Mouse (Mus musculus): ENCODE results near the gene Ctcfl. TPM values are rescaled to one million over a fixed set of nuclear protein-coding genes. Genes with fewer than 3 reads are reported as not detected.

Ctcfl gene
- polyA plus RNA-seq, 1 experiment from 2014 or later, result 0.02 TPM

- Histone ChIP-seq H3K9ac (no peak overlapping the region), H3K4me2 (no peak overlapping the region), H3K36me3 (no peaks in the 10 kb centered on the region), H3K27me3 (no peaks in the 10 kb centered on the region), H3K4me1 (replicated peaks) (peaks cover 7% of the 10 kb centered on the region; the same call in 1 of the 2 replicates), H3K9me3 (replicated peaks) (no peaks in the 10 kb centered on the region), H3K4me3 (replicated peaks) (no peak overlapping the region), H3K27ac (no peak overlapping the region)
- no peak for ATAC-seq (ENCODE audit: low read depth)
- DNase-seq, result no peak
- 74% methylated on average over 13 of the region's 13 CpGs for WGBS (ENCODE audit: insufficient replicate concordance)
Measured at GRCm38 (mm10) chr2:173156923-173157322, 37.6 kb upstream of the Ctcfl start.

DNA sequence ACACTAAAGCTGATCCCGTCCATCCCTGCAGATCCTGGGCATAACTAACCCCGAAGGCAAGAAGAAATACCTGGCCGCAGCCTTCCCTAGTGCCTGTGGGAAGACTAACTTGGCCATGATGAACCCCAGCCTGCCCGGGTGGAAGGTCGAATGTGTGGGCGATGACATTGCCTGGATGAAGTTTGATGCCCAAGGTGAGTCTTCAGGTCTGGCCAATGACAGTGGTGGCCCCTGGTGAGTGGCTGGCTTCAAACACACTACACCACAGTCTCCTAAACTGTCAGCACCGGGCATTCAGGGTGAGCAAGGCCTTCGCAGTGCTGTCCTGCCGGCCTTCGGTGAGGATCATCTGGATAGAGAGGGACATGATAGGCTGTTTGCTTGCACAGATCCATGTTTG is 36.6 kb upstream of the Ctcfl start:
- no peak overlapping the region for H3K27ac ChIP-seq
- DNase-seq, result no peak
- H3K9me3 ChIP-seq (replicated peaks), result no peaks in the 10 kb centered on the region
- no peak overlapping the region for H3K9ac ChIP-seq
- WGBS (ENCODE audit: insufficient replicate concordance), result 78% methylated on average over 10 of the region's 10 CpGs
- H3K4me3 ChIP-seq (replicated peaks), result no peak overlapping the region
- no peaks in the 10 kb centered on the region for H3K36me3 ChIP-seq
- no peak for ATAC-seq (ENCODE audit: low read depth)
- H3K4me2 ChIP-seq, result no peak overlapping the region
- 0 out of 2 replicates have a peak, but pooled peaks cover 1% of the 10 kb centered on the region for H3K27me3 ChIP-seq
- peaks cover 7% of the 10 kb centered on the region; the same call in 1 of the 2 replicates for H3K4me1 ChIP-seq (replicated peaks)

DNA sequence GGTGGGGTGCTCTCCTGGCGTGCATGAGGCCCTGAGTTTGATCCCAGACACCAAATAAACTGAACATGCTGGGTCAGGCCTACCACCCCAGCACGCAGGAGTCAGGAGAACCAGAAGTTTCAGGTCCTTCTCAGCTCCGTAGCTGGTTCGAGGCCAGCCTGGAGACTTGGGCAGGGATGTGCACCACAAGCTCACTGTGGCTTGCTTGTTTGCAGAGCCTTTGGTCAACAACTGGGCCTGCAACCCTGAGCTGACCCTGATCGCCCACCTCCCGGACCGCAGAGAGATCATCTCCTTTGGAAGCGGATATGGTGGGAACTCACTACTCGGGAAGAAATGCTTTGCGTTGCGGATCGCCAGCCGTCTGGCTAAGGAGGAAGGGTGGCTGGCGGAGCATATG is 35.6 kb upstream of the Ctcfl start:
- WGBS (ENCODE audit: insufficient replicate concordance), result 77% methylated on average over 14 of the region's 14 CpGs

DNA sequence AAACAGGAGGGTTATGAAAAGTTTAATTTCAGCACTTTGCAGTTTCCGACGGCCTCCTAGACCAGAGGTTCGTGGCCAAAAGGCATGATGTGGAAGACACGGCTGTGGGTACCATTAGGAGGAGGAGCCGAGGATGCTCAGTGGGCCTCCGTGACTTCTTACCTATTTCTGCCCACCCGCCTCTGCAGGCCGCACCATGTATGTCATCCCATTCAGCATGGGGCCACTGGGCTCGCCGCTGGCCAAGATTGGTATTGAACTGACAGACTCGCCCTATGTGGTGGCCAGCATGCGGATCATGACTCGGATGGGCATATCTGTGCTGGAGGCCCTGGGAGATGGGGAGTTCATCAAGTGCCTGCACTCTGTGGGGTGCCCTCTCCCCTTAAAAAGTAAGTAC is 35.2 kb upstream of the Ctcfl start:
- DNase-seq (no peak), ATAC-seq (ENCODE audit: low read depth) (no peak)
- no peak overlapping the region for H3K4me3 ChIP-seq (replicated peaks)
- no peak overlapping the region for H3K27ac ChIP-seq
- no peak overlapping the region for H3K9ac ChIP-seq
- H3K27me3 ChIP-seq, result peaks cover 5% of the 10 kb centered on the region; the same call in 1 of the 2 replicates
- peaks cover 7% of the 10 kb centered on the region; the same call in 1 of the 2 replicates for H3K4me1 ChIP-seq (replicated peaks)
- no peaks in the 10 kb centered on the region for H3K36me3 ChIP-seq
- H3K4me2 ChIP-seq, result no peak overlapping the region
- 73% methylated on average over 13 of the region's 13 CpGs for WGBS (ENCODE audit: insufficient replicate concordance)
- no peaks in the 10 kb centered on the region for H3K9me3 ChIP-seq (replicated peaks)

More for the DNA sequence above, 35.6 kb upstream of the Ctcfl start:
- H3K9ac ChIP-seq, result no peak overlapping the region
- peaks cover 5% of the 10 kb centered on the region; the same call in 1 of the 2 replicates for H3K27me3 ChIP-seq
- H3K36me3 ChIP-seq, result no peaks in the 10 kb centered on the region
- H3K9me3 ChIP-seq (replicated peaks), result no peaks in the 10 kb centered on the region
- no peak for ATAC-seq (ENCODE audit: low read depth)
- no peak overlapping the region for H3K4me3 ChIP-seq (replicated peaks)
- no peak overlapping the region for H3K4me2 ChIP-seq
- no peak overlapping the region for H3K27ac ChIP-seq
- peaks cover 7% of the 10 kb centered on the region; the same call in 1 of the 2 replicates for H3K4me1 ChIP-seq (replicated peaks)
- no peak for DNase-seq

DNA sequence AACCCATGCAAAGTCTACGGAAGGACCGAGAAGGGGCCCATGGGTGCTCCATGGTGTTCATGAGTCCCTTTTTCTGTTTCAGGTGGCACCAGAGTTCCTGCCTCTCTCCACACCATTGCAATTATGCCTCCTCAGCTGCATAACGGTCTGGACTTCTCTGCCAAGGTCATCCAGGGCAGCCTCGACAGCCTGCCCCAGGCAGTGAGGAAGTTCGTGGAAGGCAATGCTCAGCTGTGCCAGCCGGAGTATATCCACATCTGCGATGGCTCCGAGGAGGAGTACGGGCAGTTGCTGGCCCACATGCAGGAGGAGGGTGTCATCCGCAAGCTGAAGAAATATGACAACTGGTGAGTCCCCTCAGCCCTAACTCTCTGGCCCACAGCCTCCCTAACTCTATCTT is 33.9 kb upstream of the Ctcfl start:
- 73% methylated on average over 10 of the region's 10 CpGs for WGBS (ENCODE audit: insufficient replicate concordance)
- H3K9me3 ChIP-seq (replicated peaks), result no peaks in the 10 kb centered on the region
- ATAC-seq (ENCODE audit: low read depth) (no peak), DNase-seq (no peak)
- no peak overlapping the region for H3K9ac ChIP-seq
- H3K4me1 ChIP-seq (replicated peaks), result peaks cover 7% of the 10 kb centered on the region; the same call in 1 of the 2 replicates
- H3K4me3 ChIP-seq (replicated peaks), result no peak overlapping the region
- H3K4me2 ChIP-seq, result no peak overlapping the region
- no peak overlapping the region for H3K27ac ChIP-seq
- H3K36me3 ChIP-seq, result no peaks in the 10 kb centered on the region
- peaks cover 5% of the 10 kb centered on the region; the same call in 1 of the 2 replicates for H3K27me3 ChIP-seq

DNA sequence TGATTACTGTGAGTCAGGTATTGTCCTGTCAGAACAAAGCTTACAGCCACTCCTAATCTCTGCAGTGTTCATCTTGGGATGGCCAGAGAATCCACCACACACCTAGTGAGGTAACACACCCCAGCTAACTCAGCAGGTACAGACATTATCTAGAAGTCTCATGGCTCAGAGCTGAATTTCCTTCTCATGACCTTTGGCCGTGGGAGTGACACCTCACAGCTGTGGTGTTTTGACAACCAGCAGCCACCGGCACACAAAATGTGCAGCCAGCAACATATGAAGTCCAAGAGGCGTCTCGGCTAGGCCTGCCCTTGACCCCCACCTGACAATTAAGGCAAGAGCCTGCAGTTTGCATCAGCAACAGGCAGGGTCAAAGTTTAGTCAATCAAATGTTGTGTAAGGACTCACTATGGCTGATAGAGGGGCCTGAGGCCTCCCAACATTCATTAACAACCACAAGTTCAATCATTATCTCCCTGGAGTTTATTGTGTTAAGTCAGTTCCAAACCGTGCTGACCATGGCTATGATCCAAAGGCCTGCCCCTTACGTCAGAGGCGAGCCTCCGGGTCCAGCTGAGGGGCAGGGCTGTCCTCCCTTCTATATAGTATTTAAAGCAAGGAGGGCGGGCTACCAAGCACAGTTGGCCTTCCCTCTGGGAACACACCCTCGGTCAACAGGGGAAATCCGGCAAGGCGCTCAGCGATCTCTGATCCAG is 33.3 kb upstream of the Ctcfl start, which contains the start of gene Pck1:
Pck1 (plus strand) TSS at position 613 of the 716 bp plus-strand sequence.
- Histone ChIP-seq H3K36me3 (no peaks in the 10 kb centered on the region), H3K9ac (no peak within 1 kb of the TSS), H3K27me3 (peaks cover 5% of the 10 kb centered on the region; the same call in 1 of the 2 replicates), H3K4me1 (replicated peaks) (peaks cover 7% of the 10 kb centered on the region; the same call in 1 of the 2 replicates), H3K4me3 (replicated peaks) (no peak within 1 kb of the TSS), H3K9me3 (replicated peaks) (no peaks in the 10 kb centered on the region), H3K4me2 (no peak within 1 kb of the TSS), H3K27ac (no peak within 1 kb of the TSS)
- DNase-seq (no peak), ATAC-seq (ENCODE audit: low read depth) (peak; percentile 78)
- 57% methylated on average over 13 of the region's 13 CpGs for WGBS (ENCODE audit: insufficient replicate concordance)

- Histone ChIP-seq H3K27ac (no peak overlapping the region), H3K27me3 (peaks cover 5% of the 10 kb centered on the region; the same call in 1 of the 2 replicates), H3K4me3 (replicated peaks) (no peak overlapping the region), H3K9me3 (replicated peaks) (no peaks in the 10 kb centered on the region), H3K9ac (no peak overlapping the region), H3K36me3 (no peaks in the 10 kb centered on the region), H3K4me1 (replicated peaks) (peaks cover 7% of the 10 kb centered on the region; the same call in 1 of the 2 replicates), H3K4me2 (no peak overlapping the region)
- DNase-seq (no peak), ATAC-seq (ENCODE audit: low read depth) (no peak)
- WGBS (ENCODE audit: insufficient replicate concordance), result 65% methylated on average over 7 of the region's 7 CpGs
Measured at GRCm38 (mm10) chr2:173151784-173152284, 32.5 kb upstream of the Ctcfl start.

DNA sequence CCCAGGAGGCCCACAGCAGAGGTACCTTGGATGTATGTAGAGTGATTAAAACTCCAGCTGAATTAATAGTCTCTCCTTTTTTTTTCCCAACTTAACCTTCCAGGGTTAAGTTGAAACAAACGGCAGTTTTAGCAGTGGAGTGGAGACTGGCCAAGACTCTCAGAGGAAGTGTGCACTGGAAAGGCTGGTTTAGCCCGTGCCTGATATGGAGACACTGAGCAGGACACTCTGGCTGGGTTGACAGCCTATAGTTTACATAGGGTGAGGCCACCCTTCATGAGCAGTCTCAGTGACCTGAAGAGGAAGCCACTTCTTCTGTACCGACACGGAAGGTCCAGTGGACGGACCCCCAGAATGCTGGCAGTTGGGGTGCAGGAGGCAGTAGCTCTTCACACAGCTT is 32.0 kb upstream of the Ctcfl start:
- H3K4me1 ChIP-seq (replicated peaks), result peaks cover 7% of the 10 kb centered on the region; the same call in 1 of the 2 replicates
- H3K9me3 ChIP-seq (replicated peaks), result no peaks in the 10 kb centered on the region
- no peak overlapping the region for H3K4me2 ChIP-seq
- no peaks in the 10 kb centered on the region for H3K36me3 ChIP-seq
- no peak overlapping the region for H3K9ac ChIP-seq
- peaks cover 5% of the 10 kb centered on the region; the same call in 1 of the 2 replicates for H3K27me3 ChIP-seq
- no peak overlapping the region for H3K4me3 ChIP-seq (replicated peaks)
- H3K27ac ChIP-seq, result no peak overlapping the region
- WGBS (ENCODE audit: insufficient replicate concordance), result 61% methylated on average over 5 of the region's 5 CpGs
- ATAC-seq (ENCODE audit: low read depth), result no peak
- DNase-seq, result no peak

DNA sequence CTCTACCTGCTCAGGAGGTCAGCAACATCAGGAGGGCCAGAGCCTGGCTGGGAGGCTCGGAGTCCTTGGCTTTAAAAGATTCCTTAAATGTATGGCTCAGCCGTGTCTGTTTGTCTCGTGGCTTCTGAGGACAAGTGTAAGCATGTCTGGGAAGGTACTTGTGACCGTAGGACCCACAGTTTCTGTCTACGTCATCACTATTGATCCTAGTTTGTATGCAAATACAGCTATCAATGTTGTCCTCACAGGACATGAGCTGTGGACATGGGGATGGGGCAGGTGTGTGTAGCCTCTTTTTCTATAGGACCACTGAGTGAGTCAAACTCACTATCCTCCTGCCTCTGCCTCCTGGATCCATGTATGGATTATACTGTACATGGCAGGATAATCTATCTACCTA is 28.7 kb upstream of the Ctcfl start:
- no peak overlapping the region for H3K4me2 ChIP-seq
- peaks cover 29% of the 10 kb centered on the region for H3K27me3 ChIP-seq
- H3K9ac ChIP-seq, result no peak overlapping the region
- H3K4me1 ChIP-seq (replicated peaks), result peaks cover under 1% of the 10 kb centered on the region; the same call in 1 of the 2 replicates
- 51% methylated on average over 5 of the region's 5 CpGs for WGBS (ENCODE audit: insufficient replicate concordance)
- ATAC-seq (ENCODE audit: low read depth), result no peak
- no peak for DNase-seq
- H3K4me3 ChIP-seq (replicated peaks), result no peak overlapping the region
- no peak overlapping the region for H3K27ac ChIP-seq
- no peaks in the 10 kb centered on the region for H3K9me3 ChIP-seq (replicated peaks)
- no peaks in the 10 kb centered on the region for H3K36me3 ChIP-seq

- DNase-seq (no peak), ATAC-seq (ENCODE audit: low read depth) (peak; percentile 51; the same call in 1 of the 2 replicates)
- H3K27ac ChIP-seq, result no peak overlapping the region
Measured at GRCm38 (mm10) chr2:173146728-173147127, 27.4 kb upstream of the Ctcfl start.

DNA sequence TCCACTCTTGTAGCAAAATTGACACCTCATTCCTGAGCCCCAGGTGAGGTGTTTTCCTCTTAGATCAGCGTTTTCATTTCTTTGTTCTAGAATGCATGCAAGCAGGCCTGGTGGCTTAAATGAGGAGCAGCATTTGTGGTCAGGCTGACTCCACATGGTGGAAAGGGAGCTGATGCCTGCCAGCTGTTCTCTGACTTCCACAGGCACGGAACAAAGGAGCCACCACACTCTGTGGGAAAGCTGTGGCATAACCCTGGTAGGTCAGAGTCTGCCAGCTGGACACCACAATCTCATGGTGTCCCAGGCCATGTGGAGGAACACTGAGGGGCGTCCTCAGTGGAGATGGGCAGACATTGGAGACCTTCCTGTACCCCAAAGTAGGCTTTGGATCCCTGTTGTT is 26.5 kb upstream of the Ctcfl start:
- H3K27ac ChIP-seq, result no peak overlapping the region
- ATAC-seq (ENCODE audit: low read depth), result no peak
- H3K36me3 ChIP-seq, result no peaks in the 10 kb centered on the region
- no peaks in the 10 kb centered on the region for H3K4me1 ChIP-seq (replicated peaks)
- H3K9me3 ChIP-seq (replicated peaks), result no peaks in the 10 kb centered on the region
- H3K27me3 ChIP-seq, result peaks cover 45% of the 10 kb centered on the region
- 43% methylated on average over 3 of the region's 3 CpGs for WGBS (ENCODE audit: insufficient replicate concordance)
- H3K4me2 ChIP-seq, result no peak overlapping the region
- H3K9ac ChIP-seq, result no peak overlapping the region
- no peak for DNase-seq
- no peak overlapping the region for H3K4me3 ChIP-seq (replicated peaks)

More at GRCm38 (mm10) chr2:173146728-173147127, 27.4 kb upstream of the Ctcfl start:
- no peaks in the 10 kb centered on the region for H3K36me3 ChIP-seq
- no peak overlapping the region for H3K9ac ChIP-seq
- H3K27me3 ChIP-seq, result peaks cover 38% of the 10 kb centered on the region
- no peaks in the 10 kb centered on the region; the same call in 1 of the 2 replicates for H3K4me1 ChIP-seq (replicated peaks)
- no peak overlapping the region for H3K4me3 ChIP-seq (replicated peaks)
- WGBS (ENCODE audit: insufficient replicate concordance), result 64% methylated on average over 6 of the region's 6 CpGs
- H3K4me2 ChIP-seq, result no peak overlapping the region
- no peaks in the 10 kb centered on the region for H3K9me3 ChIP-seq (replicated peaks)

All from liver, embryonic 13.5 days (tissue).